Mouse (Mus musculus): ENCODE measurements around the gene Kif24.

The Kif24 gene

DNA sequence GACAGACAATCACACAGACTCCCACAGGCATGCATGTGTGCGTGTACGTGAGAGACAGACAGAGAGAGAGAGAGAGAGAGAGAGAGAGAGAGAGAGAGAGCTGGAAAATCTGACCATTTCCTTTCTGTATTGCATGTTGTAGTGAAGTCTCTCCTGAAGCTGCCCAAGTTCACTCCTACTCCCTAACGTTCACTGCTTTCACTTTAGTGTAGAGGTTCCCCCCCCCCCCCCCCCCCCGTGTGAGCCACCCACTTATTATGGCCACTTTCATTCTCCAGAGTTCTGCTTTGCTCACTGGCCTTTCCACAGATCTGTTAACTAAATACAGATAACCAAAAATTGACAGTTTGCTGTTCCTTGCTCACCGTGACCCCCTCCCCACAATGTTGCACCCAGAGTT, 116.8 kb downstream of the Kif24 start:
- DNase-seq (ENCODE audit: low read depth): peak; percentile 26

DNA sequence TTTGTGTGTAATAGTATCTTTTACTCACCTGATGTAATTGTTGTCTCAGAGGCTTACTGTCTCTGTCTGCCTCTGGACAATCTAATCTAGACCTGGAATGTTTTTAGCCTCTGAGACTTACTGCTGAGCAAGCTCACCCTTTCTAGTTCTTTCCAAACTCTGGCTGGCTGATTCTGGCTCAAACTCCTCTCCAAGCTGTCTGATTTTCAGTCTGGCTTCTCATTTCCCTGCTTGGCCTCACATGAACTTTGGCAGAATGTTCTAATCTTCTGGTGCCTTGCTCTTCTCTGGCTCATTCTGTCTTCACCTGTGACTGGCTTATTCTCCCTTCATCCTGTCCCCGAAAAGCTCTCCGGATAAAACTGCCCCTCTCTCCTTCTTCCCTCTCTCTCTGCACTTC, 118.7 kb downstream of the Kif24 start:
- DNase-seq (ENCODE audit: low read depth): no peak

DNA sequence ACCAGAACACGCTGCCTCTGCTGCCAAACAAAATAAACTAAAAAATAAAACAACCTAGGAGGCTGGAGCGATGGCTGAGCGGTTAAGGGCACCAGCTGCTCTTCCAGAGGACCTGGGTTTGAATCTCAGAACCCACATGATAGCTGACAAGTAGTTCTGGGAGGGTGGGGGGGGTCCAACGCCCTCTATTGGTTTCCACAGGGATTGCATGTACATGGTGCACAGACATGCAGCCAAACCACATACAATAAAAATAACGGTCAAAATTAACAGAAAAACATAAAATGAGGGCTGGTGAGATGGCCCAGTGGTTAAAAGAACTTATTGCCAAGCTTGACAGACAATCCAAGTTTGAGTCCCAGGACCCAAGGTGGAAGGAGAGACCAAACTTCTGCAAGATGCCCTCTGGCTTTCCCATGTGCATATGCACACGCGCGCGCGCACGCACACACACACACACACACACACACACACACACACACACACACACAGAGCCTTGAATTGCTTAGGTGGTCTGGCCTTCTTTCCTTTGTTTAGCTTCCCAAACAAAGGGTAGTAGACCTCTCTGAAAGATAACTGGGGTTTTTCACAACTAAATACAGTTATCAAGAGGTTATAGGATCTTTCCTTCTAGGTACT, 123.7 kb downstream of the Kif24 start:
- DNase-seq (ENCODE audit: low read depth): peak; percentile 31
